Mouse (Mus musculus) hindbrain, embryonic 16.5 days (tissue): ENCODE measurements around the gene Rad50. TPM values are rescaled to one million over a fixed set of nuclear protein-coding genes. Genes with fewer than 3 reads are reported as not detected.

Experiments
- ATAC-seq: fragments of 200-750 bp; cut with Nextera tagmentation; 2 replicates; pipeline ENCODE4 v1.8.0; 2017; ENCODE audit warnings: moderate TSS enrichment, moderate library complexity
- H3K27ac ChIP-seq: fragments of 300-500 bp; sonication (generic); 2 replicates; pipeline ENCODE4 v1.5.1; 2014; ENCODE audit warnings: low read depth, mild to moderate bottlenecking, control low read depth, low read length, moderate library complexity
- H3K27me3 ChIP-seq: fragments of 300-500 bp; sonication (generic); replicated peaks from 2 replicates; pipeline ENCODE4 v1.6.1; 2014; ENCODE audit warnings: low read length; ENCODE audit not compliant: control insufficient read depth, insufficient read depth
- H3K36me3 ChIP-seq: fragments of 300-500 bp; sonication (generic); 2 replicates; pipeline ENCODE4 v1.6.1; 2014; ENCODE audit warnings: mild to moderate bottlenecking, low read length, moderate library complexity, mixed read lengths; ENCODE audit not compliant: control insufficient read depth, insufficient read depth
- H3K4me1 ChIP-seq: fragments of 300-500 bp; sonication (generic); 2 replicates; pipeline ENCODE4 v1.6.1; 2014; ENCODE audit warnings: low read depth, low read length; ENCODE audit not compliant: control insufficient read depth, insufficient read depth
- H3K4me2 ChIP-seq: fragments of 300-500 bp; sonication (generic); 2 replicates; pipeline ENCODE4 v1.6.1; 2014; ENCODE audit warnings: mild to moderate bottlenecking, low read length, control low read depth, moderate library complexity
- H3K4me3 ChIP-seq: fragments of 300-500 bp; sonication (generic); 2 replicates; pipeline ENCODE4 v1.5.1; 2014; ENCODE audit warnings: mild to moderate bottlenecking, low read length, control low read depth, moderate library complexity
- H3K9ac ChIP-seq: fragments of 300-500 bp; sonication (generic); 2 replicates; pipeline ENCODE4 v1.6.1; 2014; ENCODE audit warnings: low read depth, mild to moderate bottlenecking, control low read depth, low read length, moderate library complexity
- H3K9me3 ChIP-seq: fragments of 300-500 bp; sonication (generic); 2 replicates; pipeline ENCODE4 v1.6.1; 2014; ENCODE audit warnings: mild to moderate bottlenecking, low read length, moderate library complexity; ENCODE audit not compliant: control insufficient read depth
- WGBS: fragments of 180-500 bp; shearing (Covaris S2); extraction: QIAGEN DNeasy Blood & Tissue Kit; methylation state at CpG from one replicate; pipeline ENCODE4 v1.1.7; 2014; 5-methylcytosine and 5-hydroxymethylcytosine counted together
- polyA plus RNA-seq: library from polyadenylated mRNA; unstranded; fragments of >200 nt; fragmentation: Nextera tagmentation; extraction: Ambion mirVana; gene quantifications from 2 replicates; pipeline ENCODE4 v1.2.1, GENCODE M21; 2015

The Rad50 gene
- polyA plus RNA-seq, 1 experiment from 2014 or later, result 12.3 TPM

DNA sequence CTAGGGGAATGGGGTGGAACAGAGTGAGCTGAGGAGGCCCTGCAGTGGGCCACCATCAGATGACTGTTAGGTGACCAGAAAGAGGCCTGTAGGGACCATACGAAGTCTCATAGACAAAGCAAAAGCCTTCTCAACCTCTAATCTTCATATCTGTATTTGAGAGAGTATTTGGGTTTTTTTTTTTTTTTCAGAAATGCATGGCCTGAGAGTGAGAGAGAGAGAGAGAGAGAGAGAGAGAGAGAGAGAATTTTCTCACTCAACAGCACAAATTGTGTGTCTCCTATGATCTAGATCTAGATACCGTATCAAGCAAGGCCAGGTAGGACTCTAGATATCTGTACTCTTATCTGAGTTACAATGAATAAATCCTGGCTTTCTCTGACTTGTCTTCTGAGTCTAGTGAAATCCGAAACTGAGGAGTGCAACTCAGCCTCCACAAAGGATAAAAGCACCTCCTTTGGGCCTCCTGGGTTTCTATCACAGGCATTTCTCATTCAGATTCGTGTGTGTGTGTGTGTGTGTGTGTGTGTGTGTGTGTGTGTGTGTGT lies 89.5 kb downstream of the Rad50 start:
- no peak overlapping the region for H3K4me2 ChIP-seq
- no peak overlapping the region for H3K27ac ChIP-seq
- H3K9me3 ChIP-seq, result no peaks in the 10 kb centered on the region
- no peaks in the 10 kb centered on the region for H3K4me1 ChIP-seq
- no peak for ATAC-seq
- WGBS, result 54% methylated on average over 4 of the region's 4 CpGs
- H3K36me3 ChIP-seq, result no peaks in the 10 kb centered on the region
- H3K4me3 ChIP-seq, result no peak overlapping the region
- no peaks in the 10 kb centered on the region for H3K27me3 ChIP-seq
- no peak overlapping the region for H3K9ac ChIP-seq

DNA sequence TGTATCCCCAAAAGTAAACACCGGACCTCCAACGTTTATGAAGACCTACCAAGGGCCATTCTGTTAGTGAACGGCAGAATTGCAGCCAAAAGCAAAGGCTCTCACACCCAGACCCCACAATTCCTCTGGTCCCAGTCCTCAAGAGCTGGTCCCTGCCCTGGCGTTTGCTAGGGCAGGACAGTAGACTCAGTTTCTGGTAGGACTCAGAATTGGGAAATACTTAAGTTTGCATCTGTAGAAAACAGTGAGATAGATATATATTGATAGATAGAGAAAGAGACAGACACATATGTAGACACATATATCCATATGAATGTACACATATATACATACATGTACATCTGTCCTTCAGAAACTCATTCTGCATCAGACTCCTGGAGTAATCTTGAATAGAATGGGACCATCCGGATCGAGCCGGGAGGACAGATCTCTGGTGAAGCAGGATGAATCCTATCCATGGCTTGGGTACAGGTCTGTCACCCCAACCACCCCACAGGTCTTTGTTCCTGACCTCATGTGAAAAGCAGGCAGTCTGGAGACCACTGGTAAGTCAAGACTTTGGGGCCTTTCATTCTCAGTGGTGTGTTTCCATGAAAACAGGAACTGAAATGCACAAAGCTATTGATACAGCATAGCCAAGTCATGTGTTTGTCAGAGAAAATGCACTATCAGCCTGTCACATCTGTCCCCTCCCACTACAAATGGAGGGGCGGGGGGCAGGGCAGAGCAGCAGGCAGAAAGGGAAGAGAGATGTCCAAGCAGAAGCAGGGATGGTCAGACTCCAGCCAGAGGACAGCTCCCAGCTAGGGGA lies 90.2 kb downstream of the Rad50 start:
- no peak overlapping the region for H3K27ac ChIP-seq
- H3K27me3 ChIP-seq, result no peaks in the 10 kb centered on the region
- H3K9me3 ChIP-seq, result no peaks in the 10 kb centered on the region
- no peaks in the 10 kb centered on the region for H3K4me1 ChIP-seq
- H3K4me3 ChIP-seq, result no peak overlapping the region
- WGBS, result 86% methylated on average over 8 of the region's 8 CpGs
- no peak overlapping the region for H3K9ac ChIP-seq
- ATAC-seq, result no peak
- H3K36me3 ChIP-seq, result no peaks in the 10 kb centered on the region
- no peak overlapping the region for H3K4me2 ChIP-seq

DNA sequence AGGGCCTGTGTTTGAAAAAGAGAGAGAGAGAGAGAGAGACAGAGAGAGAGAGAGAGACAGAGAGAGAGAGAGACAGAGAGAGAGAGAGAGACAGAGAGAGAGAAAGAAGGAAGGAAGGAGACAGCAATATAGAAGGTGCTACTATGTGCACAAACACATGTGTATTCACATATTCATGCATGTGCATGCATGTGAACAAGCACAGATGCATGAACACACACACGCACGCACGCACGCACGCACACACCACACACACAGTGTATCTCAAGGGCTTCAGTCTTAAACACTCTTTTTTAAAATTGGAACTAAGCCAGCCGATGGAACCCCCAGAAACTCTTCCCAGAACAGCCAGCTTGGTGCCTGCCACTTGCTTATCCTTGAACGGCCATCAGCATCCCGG lies 91.5 kb downstream of the Rad50 start:
- Histone ChIP-seq H3K27me3 (no peaks in the 10 kb centered on the region), H3K36me3 (no peaks in the 10 kb centered on the region), H3K9me3 (no peaks in the 10 kb centered on the region), H3K9ac (no peak overlapping the region), H3K27ac (no peak overlapping the region), H3K4me3 (no peak overlapping the region), H3K4me2 (no peak overlapping the region), H3K4me1 (no peaks in the 10 kb centered on the region)
- WGBS, result 91% methylated on average over 8 of the region's 8 CpGs
- ATAC-seq, result no peak

DNA sequence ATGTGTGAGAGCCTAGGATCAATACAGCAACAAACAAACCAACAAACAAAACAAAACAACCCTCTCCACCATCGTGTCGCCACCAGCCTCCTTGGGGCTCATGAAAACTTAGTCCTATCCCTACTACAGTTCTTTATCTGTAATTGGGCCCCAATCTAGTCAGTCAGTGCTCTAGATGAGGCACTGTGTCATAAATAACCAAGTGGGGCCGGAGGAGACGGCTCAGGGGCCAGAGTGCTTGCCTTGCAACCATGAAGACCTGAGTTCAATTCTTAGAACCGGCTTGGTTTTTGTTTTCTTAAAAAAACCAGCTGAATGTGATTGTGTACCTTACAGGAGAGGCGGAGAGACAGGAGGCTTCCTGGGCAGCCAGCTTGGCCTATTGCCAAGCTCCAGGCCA lies 91.9 kb downstream of the Rad50 start:
- no peaks in the 10 kb centered on the region for H3K27me3 ChIP-seq
- H3K36me3 ChIP-seq, result no peaks in the 10 kb centered on the region
- no peak overlapping the region for H3K9ac ChIP-seq
- no peak overlapping the region for H3K27ac ChIP-seq
- ATAC-seq, result no peak
- no peaks in the 10 kb centered on the region for H3K4me1 ChIP-seq
- H3K4me3 ChIP-seq, result no peak overlapping the region
- no peaks in the 10 kb centered on the region for H3K9me3 ChIP-seq
- 68% methylated on average over 6 of the region's 6 CpGs for WGBS
- H3K4me2 ChIP-seq, result no peak overlapping the region

DNA sequence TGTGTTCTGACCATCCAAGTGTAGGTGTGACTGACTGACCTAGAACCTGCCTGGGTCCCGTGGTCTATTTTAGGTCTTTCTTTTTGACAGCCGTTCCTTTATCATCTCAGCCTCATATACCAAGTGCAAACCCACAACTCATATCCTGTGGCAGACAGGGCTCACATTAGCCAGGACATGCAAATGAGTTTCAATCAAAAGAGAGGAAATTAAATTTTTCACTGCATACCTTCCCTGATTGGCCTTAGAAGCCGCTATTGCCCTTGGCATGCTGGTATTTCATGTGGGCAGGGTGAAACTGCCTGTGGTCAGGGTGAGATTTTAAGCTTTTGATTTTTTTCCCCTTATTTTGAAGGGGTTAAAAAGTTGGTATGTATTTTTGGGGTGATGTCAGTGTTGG lies 97.4 kb downstream of the Rad50 start:
- Histone ChIP-seq H3K4me3 (no peak overlapping the region), H3K9ac (no peak overlapping the region), H3K4me2 (no peak overlapping the region), H3K9me3 (no peaks in the 10 kb centered on the region), H3K27ac (no peak overlapping the region), H3K36me3 (no peaks in the 10 kb centered on the region), H3K4me1 (no peaks in the 10 kb centered on the region), H3K27me3 (no peaks in the 10 kb centered on the region)
- WGBS, result 86% methylated on average over 3 of the region's 3 CpGs
- no peak for ATAC-seq

DNA sequence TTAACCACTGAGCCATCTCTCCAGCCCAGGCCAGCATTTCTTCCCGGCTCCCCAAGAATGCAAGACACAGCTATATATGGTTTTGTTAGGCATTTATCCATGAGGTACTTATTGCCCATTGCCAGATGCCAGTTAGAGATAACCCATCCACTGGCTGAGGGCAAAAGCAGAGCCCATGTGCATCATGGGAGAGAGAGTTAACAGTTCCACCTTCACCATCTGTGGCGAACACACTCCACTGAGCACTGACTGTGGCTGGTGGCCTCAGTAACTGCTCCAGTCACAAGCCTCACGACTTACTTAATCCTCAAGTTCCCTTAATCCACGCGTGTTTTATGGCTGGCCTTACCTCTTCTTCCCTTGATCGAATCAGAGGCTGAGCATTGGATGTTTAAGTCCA lies 97.9 kb downstream of the Rad50 start:
- Histone ChIP-seq H3K27ac (no peak overlapping the region), H3K9ac (no peak overlapping the region), H3K4me3 (no peak overlapping the region), H3K9me3 (no peaks in the 10 kb centered on the region), H3K4me2 (no peak overlapping the region), H3K27me3 (no peaks in the 10 kb centered on the region), H3K36me3 (no peaks in the 10 kb centered on the region), H3K4me1 (no peaks in the 10 kb centered on the region)
- no peak for ATAC-seq
- 84% methylated on average over 6 of the region's 6 CpGs for WGBS

DNA sequence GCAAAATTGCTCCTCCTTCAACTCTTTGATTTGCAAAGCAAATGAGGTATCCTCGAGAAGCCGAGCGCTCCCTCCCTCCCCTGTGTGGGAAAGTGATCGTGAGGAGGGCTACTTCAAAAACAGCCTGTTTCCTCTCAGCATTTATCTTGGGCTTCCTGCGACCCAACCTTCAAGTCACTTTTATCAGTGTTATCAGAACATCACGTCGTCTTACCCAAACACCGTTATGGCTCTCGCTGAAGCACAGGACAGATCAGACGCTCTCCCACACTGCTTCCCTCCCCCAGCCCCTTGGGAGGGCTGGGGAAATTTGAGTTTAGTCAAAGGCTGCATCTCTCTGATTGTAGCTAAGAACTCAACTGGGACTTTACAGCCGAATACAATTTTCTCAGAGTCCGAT lies 101.5 kb downstream of the Rad50 start:
- peaks cover 10% of the 10 kb centered on the region for H3K36me3 ChIP-seq
- no peaks in the 10 kb centered on the region for H3K4me1 ChIP-seq
- H3K9ac ChIP-seq, result no peak overlapping the region; the same call in 1 of the 2 replicates
- no peak for ATAC-seq
- 9% methylated on average over 12 of the region's 12 CpGs for WGBS
- H3K27me3 ChIP-seq, result no peaks in the 10 kb centered on the region
- no peak overlapping the region for H3K4me3 ChIP-seq
- no peak overlapping the region for H3K4me2 ChIP-seq
- no peak overlapping the region for H3K27ac ChIP-seq
- H3K9me3 ChIP-seq, result no peaks in the 10 kb centered on the region

DNA sequence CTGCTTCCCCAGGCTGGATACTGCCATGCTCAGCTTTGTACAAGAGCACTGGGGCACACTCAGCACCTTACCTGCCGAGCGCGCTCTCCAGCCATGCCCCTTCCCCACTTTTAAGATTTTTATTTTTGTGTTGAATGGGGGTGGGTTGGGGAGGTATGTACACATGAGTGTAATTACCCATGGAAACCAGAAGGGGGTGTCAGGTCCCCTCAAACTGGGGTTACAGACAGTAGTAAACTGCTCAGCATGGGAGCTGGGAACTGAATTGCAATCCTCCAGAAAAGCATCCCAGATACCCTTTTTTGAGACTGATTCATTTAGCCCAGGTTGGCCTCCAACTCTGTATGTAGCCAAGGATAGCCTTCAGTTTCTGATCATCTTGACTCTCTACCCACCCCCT lies 102.1 kb downstream of the Rad50 start:
- Histone ChIP-seq H3K27me3 (no peaks in the 10 kb centered on the region), H3K4me1 (no peaks in the 10 kb centered on the region), H3K4me3 (no peak overlapping the region), H3K27ac (no peak overlapping the region), H3K9ac (no peak overlapping the region), H3K4me2 (no peak overlapping the region), H3K36me3 (peaks cover 13% of the 10 kb centered on the region), H3K9me3 (no peaks in the 10 kb centered on the region)
- no peak for ATAC-seq
- WGBS, result 88% methylated on average over 3 of the region's 3 CpGs
